Mouse (Mus musculus) spleen, adult 12 weeks (tissue): ENCODE data around the gene Slc6a8.

ENCODE experiments used
- DNase-seq: peaks from one replicate; pipeline ENCODE4 v3.0.0; 2022; ENCODE audit warnings: low spot score

Slc6a8 gene

GRCm38 (mm10) chrX:73672879-73673618 is at the start of gene Slc6a8:
Gene Slc6a8, plus strand, starts transcription at chrX:73673150.
- no peak for DNase-seq

DNA sequence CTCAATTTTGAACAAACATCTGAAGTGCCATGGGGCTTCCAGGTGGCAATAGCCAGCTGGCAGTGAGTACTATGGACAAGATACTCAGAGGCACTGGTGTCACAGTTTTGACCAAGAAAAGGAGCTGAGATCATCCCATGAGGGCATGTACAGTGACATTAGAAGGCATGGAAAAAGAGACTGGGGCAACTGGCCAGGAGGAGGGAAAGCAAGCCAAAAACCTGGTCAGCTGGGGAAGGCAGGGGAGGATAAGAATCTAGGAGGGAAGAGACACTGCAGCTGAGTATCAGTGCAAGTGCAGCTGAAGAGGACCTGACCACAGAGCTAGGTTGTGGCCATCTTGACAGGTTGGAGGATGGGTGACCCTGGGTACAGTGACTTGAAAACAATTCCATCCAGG is 46.0 kb upstream of the Slc6a8 start:
- DNase-seq: no peak

GRCm38 (mm10) chrX:73635425-73635824 is 37.5 kb upstream of the Slc6a8 start:
- DNase-seq: no peak

DNA sequence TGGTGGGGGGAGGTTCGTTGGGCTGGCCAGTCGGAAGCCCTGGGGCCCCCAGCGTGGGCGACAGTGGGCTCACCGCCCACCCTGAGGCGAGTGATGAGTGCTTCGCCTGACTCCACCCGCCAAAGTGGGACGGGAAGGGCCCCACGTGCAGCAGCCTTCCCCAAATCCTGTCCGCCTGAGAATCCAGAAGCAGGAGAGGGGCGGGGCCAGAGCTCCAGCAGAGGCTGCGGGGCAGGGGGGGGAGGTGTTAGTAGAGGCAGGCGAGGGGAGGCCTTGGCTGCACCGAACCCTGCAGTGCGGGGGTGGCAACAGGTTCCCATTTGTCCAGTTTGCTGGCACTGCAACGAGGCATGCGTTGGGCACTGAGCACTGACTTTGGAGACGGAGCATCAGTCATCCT is 35.5 kb upstream of the Slc6a8 start:
- DNase-seq: no peak

DNA sequence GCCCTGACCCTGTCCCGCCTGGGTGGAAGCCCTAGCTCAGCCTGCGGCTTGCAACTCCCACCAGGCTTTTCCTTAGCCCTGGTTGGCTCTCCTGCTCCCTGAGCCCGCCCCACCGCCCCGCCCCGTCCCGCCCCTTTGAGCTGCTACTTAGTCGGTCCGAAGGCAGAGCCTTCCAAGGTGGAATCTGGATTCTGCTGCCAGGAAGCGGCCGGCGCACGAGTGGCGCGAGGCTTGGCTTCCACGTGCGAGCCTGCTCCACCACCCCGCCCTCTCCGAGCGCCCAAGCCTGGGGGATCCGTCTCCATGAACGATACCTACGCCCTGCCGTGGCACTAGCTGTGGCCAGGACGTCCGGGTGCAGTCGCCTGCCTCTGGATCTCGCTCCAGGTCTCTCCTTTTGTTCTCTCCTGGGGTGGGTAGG is 33.7 kb upstream of the Slc6a8 start, which contains the start of gene Dusp9:
Dusp9 (plus strand) TSS at position 165 of the 421 bp plus-strand sequence.
- no peak for DNase-seq

GRCm38 (mm10) chrX:73639901-73640469 is 33.0 kb upstream of the Slc6a8 start:
- no peak for DNase-seq

DNA sequence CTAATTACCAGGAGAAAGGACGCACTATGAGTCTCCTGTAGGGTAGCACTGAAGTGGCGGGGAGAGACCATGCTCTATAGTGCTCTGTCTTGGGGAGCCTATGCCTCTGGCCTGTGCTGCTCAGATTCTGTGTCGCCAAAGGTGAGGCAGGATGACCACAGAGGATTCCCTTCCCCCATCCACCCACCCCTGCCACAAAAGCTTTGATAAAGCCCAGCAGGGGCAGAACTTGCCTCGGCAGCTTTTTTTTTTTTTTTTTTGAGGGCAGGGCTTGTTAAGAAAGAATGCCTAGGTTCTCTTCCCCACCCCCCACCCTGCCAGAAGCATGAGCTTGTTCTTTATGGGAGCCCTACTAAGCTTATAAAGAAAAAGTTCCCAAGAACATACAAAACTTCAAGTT is 27.8 kb upstream of the Slc6a8 start:
- DNase-seq: no peak

- no peak for DNase-seq
These were observed 22.1 kb upstream of the Slc6a8 start for GRCm38 (mm10) chrX:73650869-73651268.

- no peak for DNase-seq
These were observed 19.6 kb upstream of the Slc6a8 start for GRCm38 (mm10) chrX:73653392-73653791.

DNA sequence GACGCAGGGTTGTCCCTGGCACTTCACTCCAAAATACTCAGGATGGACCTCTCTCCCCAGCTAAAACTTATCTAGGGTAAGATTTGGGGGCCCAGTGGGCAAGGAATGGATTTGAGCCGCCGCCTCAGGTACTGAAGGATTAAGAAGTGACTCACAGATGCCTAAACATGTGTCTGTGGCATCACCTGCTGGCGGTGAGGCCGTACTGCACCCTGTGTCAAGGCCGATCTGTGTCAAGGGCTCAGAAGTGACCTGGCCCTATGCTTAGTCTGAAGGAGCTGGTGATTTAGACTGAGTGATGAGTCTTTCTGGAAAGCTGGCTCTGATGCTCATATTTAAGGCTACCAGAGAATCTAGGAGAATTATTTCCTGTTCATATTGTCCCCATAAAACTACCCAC is 18.8 kb upstream of the Slc6a8 start:
- DNase-seq: no peak

DNA sequence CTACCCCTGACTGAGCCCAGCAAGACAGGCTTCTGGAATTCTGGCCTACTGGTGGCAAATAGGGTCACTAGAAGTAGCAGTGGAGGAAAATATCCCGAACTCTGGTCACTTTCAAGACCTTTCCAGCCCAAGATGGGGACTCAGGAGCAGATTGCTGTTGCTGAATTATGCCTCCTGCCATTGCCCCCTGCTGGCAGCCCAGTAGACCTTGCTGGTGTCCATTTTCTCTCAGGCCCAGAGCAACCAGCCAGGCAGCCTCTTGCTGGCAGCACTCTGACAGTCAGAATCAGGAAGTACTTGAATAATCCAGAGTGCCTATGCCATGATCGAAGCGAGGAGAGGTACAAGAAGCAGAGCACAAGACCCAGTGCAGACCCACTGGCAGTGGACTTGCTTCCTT is 17.4 kb upstream of the Slc6a8 start:
- no peak for DNase-seq

DNA sequence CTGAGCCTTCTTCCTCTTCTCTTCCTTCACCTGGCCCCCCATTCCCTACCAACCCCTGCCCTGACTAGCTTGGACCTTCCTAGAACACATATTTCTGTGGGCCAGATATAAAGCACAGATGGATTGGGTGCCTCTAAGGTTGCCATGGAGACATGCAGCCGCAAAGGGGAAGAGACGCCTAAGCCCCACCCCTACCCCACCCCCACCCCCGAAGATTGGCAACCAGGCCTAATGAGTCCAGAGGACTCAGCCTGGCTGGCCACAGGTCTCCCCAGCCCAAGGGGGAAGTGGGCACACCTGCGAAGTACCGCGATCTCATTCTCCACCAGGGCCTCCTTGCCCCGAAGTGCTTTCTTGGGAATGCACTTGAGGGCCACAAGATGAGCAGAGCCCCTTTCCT is 14.6 kb upstream of the Slc6a8 start:
- DNase-seq: no peak

DNA sequence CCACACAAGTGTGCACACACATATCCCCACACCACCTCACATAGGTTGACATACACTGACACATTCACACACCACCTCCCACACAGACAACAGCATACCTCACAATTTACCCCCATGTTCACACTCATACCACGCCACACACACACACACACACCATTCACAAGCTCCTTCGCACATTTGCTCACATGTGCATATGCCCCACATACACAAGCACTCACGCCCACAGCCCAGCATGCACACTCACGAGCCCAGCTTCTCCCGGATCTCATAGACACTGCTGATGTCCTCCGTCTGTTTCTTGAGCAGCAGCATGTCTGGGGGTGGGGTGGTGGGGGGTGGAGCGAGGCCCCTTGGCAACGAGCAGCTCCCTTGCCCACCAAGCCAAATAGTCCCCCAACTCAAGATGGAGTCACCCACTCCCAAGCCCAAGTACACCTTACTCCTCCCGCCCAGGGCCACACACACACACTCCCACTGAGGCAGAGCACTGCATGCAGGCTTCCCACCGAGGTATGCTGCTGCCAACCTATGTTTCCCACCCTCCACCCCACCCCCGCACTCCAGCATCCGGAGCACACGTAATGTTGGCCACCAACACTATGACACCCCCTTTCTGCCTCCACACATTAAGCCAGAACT is 13.9 kb upstream of the Slc6a8 start:
- DNase-seq: no peak

GRCm38 (mm10) chrX:73659575-73660283 is 13.2 kb upstream of the Slc6a8 start, which contains the start of gene Pnck:
Gene Pnck, minus strand, starts transcription at chrX:73660117.
- DNase-seq: no peak

- no peak for DNase-seq
These were observed 12.7 kb upstream of the Slc6a8 start for GRCm38 (mm10) chrX:73660284-73660665.

GRCm38 (mm10) chrX:73663143-73663542 is 9.8 kb upstream of the Slc6a8 start:
- no peak for DNase-seq

- no peak for DNase-seq
These were observed 919 bp upstream of the Slc6a8 start for GRCm38 (mm10) chrX:73672031-73672431.

GRCm38 (mm10) chrX:73673619-73673967 is 643 bp downstream of the Slc6a8 start:
- no peak for DNase-seq

DNA sequence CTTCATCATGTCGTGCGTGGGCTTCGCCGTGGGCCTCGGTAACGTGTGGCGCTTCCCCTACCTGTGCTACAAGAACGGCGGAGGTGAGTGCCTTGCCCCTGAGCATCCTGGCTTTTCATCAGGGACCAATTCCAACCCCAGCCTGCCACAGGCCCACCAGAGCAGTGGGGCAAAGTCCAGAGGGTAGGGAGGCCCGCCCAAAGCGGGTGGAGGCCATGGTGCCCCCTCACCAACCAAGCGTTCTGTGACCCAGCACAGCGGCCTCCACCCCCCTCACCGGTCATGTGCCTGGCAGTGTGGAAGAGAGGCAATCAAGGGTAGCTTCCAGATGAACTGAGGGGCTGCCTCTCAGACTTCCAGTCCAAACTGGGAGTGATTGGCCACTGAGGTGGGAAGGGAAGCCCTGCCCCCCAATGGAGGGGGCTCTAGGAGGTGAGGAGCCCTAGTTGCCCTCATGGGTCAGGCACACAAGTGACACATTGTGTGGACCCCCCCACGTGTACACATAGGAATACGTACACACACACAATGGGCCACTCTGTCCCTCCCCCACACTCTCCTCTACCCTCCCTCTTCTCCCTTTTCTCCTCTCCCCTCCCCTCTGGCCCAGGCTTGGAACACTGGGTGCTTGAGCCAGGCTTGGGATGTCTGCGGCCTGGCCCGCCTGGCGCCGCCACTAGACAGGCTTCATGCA is 1.2 kb downstream of the Slc6a8 start:
- DNase-seq: no peak

DNA sequence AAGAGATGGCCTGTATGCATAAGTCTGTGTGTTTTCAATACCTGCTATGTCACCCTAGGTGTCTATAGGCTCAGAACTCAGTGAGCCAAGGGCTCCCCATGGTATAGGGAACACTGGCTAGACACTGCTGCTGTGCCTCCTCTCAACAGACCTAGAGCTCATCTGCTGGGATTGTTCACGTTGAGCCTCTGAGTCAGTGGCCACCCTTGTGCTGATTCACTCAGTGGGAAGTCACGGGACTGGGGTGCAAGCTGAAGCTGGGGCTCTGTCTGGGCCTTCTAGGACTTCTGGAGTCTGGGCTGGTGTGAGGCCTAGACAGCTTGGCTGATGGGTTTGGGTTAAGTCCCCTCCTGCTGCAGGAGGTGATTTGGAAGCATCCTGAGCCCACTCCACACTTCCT is 2.3 kb downstream of the Slc6a8 start:
- DNase-seq: no peak

DNA sequence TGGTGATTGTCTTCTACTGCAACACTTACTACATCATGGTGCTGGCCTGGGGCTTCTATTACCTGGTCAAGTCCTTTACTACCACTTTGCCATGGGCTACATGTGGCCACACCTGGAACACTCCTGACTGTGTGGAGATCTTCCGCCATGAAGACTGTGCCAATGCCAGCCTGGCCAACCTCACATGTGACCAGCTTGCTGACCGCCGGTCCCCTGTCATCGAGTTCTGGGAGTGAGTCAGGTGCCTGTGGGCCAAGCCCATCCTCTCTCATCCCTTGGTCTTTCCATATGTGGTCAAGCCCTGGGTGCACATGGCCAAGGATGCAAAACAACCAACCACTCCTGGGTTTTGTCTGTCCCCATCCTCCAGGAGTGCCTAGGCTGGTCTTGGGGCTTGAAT is 3.7 kb downstream of the Slc6a8 start:
- no peak for DNase-seq

- DNase-seq: no peak
These were observed 11.2 kb downstream of the Slc6a8 start for GRCm38 (mm10) chrX:73684156-73684555.
